Mouse (Mus musculus) testis, adult 2 months (tissue): ENCODE data around the gene Ube2cbp.

ENCODE experiments used
- CTCF ChIP-seq: fragments of 200-500 bp; IDR thresholded peaks from 2 replicates; pipeline ENCODE4 v1.5.1; 2012; ENCODE audit warnings: low read depth, mild to moderate bottlenecking, inconsistent platforms, low read length, moderate library complexity; ENCODE audit not compliant: control insufficient read depth, insufficient read depth, insufficient replicate concordance
- POLR2A ChIP-seq: fragments of 200-500 bp; IDR thresholded peaks from 2 replicates; pipeline ENCODE4 v1.6.1; 2012; ENCODE audit warnings: low read depth, mild to moderate bottlenecking, inconsistent platforms, low read length, moderate library complexity; ENCODE audit not compliant: control insufficient read depth

DNA sequence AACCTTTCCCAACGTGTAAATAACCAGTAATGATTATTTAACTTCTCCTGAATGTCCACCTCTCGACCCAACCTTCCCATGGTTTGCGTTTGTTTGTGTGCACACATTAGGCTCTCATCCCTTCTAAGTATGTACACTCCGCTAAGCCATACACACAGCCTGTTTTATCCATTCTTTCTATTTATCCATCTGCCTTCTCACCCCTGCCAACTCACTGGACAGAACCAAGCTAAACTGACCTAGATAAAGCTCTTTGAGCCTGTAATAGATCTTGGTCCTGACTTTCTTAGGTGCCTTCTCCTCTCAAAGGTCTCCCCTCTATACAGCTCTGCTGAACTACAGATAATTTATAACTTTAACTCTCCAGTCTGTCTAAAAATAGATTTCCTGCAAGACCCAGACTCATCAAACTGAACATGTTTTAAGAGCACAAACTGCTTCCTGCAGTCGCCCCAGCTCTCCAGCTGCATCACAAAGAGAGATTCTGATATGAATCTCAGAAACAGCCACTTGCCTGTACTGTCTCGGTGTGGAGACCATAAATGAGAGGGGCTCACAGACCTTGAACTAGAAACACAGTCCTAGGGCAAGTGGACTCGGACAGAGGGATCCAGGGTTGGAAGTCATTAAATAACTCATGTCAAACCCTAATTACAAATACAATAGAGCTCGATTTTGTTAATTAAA lies 71.0 kb downstream of the Ube2cbp start:
- no peak for TF ChIP-seq POLR2A
- no peak for TF ChIP-seq CTCF
